ENCODE assay signal across 15 mouse cellular contexts in the genomic region with DNA sequence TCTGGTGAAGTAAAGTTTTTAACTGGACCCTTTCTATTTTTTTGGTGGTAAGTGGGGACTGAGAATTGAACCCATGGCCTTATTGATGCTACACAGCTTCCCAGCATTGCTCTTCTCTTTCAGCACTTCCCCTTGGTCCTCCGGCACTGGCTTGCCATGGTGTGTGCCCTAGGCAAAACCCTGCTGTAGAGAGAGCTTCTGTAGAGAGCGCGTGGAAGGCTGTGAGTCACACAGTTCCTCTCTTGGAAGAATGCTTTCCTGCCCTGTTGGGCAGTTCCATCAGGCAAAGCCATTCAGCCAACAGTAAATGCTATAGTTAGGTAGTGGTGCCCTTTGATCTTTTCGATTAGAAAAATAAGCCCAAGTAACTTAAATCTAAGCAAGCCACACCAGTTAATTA. TPM values are rescaled to one million over a fixed set of nuclear protein-coding genes. Genes with fewer than 3 reads are reported as not detected.
A peak's percentile ranks its signal among the peaks of the same experiment; 100 is the strongest.
DNase-seq lines count a peak whose midpoint lies in the region; ATAC-seq and TF ChIP-seq lines count a peak whose summit lies in the region.
"Had no signal": no experiment of that assay in that cellular context is flagged by ENCODE, and none has a peak within 500 bp of the region (broad histone marks: within the 10 kb centered on the region; RNA-seq: fewer than 3 reads in every experiment).

No protein-coding gene starts in this region.

- no peak overlapping the region for H3K4me3 ChIP-seq in myocyte
- no peak overlapping the region for H3K4me3 ChIP-seq in hindbrain, embryonic 13.5 days
- H3K4me3 ChIP-seq: hindbrain, embryonic 10.5 days; neural tube, embryonic 13.5 days had no signal

- no peaks in the 10 kb centered on the region for H3K27me3 ChIP-seq in Patski
- no peaks in the 10 kb centered on the region for H3K27me3 ChIP-seq in myocyte (ENCODE audit: control insufficient read depth, insufficient read depth, insufficient read length)
- no peaks in the 10 kb centered on the region for H3K27me3 ChIP-seq in hindbrain, embryonic 13.5 days
- H3K27me3 ChIP-seq: neural tube, embryonic 13.5 days had no signal

- WGBS in hindbrain, embryonic 13.5 days = 91% methylated on average over 4 of the region's 4 CpGs

- H3ac ChIP-seq in myocyte (ENCODE audit: control insufficient read depth, insufficient read length) = no peak overlapping the region

- in situ Hi-C loops in Patski (cut with MboI; ENCODE audit: low pct_unique_long_range_greater_than_20kb) = no loop called here

- POLR2A ChIA-PET in Patski (lab: Charles Lee) = interaction anchor here (0.6 kb wide), 1 partner anchor 56 kb away, joined by 3 read pairs; no protein-coding TSS in a partner anchor

- DNase-seq in adrenal gland, postnatal 36 days = peak; percentile 12 to 14
- DNase-seq in adrenal gland, postnatal 25 days = no peak
- DNase-seq in 3134 (ENCODE audit: extremely low read depth, insufficient read length, low spot score) (peak; percentile 26), Patski (ENCODE audit: low read depth, low spot score) (no peak)
- DNase-seq in urinary bladder, postnatal 36 days (ENCODE audit: low spot score in 2 of 2) = no peak
- DNase-seq: adrenal gland, postnatal 14 days; gastrocnemius, postnatal 14 days; kidney, adult 11 months; lung, adult 2 months had no signal

- H3K36me3 ChIP-seq in myocyte (ENCODE audit: control insufficient read depth, insufficient read depth) = no peaks in the 10 kb centered on the region
- H3K36me3 ChIP-seq in hindbrain, embryonic 13.5 days = no peaks in the 10 kb centered on the region
- H3K36me3 ChIP-seq: hindbrain, embryonic 10.5 days; neural tube, embryonic 13.5 days had no signal

- H3K4me1 ChIP-seq in hindbrain, embryonic 13.5 days (replicated peaks) = no peaks in the 10 kb centered on the region
- H3K4me1 ChIP-seq: neural tube, embryonic 13.5 days had no signal

- no peaks in the 10 kb centered on the region for H3K79me2 ChIP-seq in myocyte (ENCODE audit: control insufficient read depth, insufficient read depth)

- no peak for TF ChIP-seq CTCF in Patski (IDR thresholded peaks at IDR 0.05)

- no peak overlapping the region for H3K27ac ChIP-seq in hindbrain, embryonic 13.5 days
- H3K27ac ChIP-seq: hindbrain, embryonic 10.5 days; neural tube, embryonic 13.5 days had no signal

- 0 out of 2 replicates have a peak, but pooled peaks cover 6% of the 10 kb centered on the region for H3K9me3 ChIP-seq in hindbrain, embryonic 13.5 days
- H3K9me3 ChIP-seq: neural tube, embryonic 13.5 days had no signal

- CTCF ChIA-PET in Patski (lab: Charles Lee) = interaction anchor here (1.1 to 1.3 kb wide), 3 partner anchors 10 to 54 kb away, joined by 3 to 4 read pairs (median 3); no protein-coding TSS in a partner anchor

- H3K4me2 ChIP-seq in myocyte (ENCODE audit: low read depth) = peak overlapping the region; percentile 61
- H3K4me2 ChIP-seq in hindbrain, embryonic 13.5 days = no peak overlapping the region
- H3K4me2 ChIP-seq: liver, embryonic 11.5 days; midbrain, embryonic 11.5 days; neural tube, embryonic 13.5 days had no signal

- no peak overlapping the region for H3K9ac ChIP-seq in hindbrain, embryonic 13.5 days
- H3K9ac ChIP-seq: neural tube, embryonic 13.5 days had no signal

- ATAC-seq in Patski = peak; percentile 79
- no peak for ATAC-seq in hindbrain, embryonic 13.5 days (ENCODE audit: low FRiP score)

- TF ChIP-seq POLR2A in myocyte (IDR thresholded peaks at IDR 0.05; ENCODE audit: insufficient read length, low read depth) = no peak

TF ChIP-seq in myocyte, 11 proteins besides CTCF, POLR2A, EP300 and RAD21:
- TF ChIP-seq E2F4 (IDR thresholded peaks at IDR 0.05; ENCODE audit: insufficient read depth) (no peak), TCF12 (IDR thresholded peaks at IDR 0.05; ENCODE audit: insufficient read depth, poor library complexity, severe bottlenecking) (no peak), POLR2AphosphoS2 (IDR thresholded peaks at IDR 0.05; ENCODE audit: insufficient read length, low read depth) (no peak), MAX (IDR thresholded peaks at IDR 0.05; ENCODE audit: low read depth) (no peak)

RNA-seq across cellular contexts. Expression of a gene that starts 47.3 kb away (rescaled TPM):
- total RNA-seq in adrenal gland, postnatal 36 days (2021) = 1 to 10 TPM in 1 of 2 experiments, not detected in 1; 1.1 TPM
- total RNA-seq in adrenal gland, postnatal 25 days (2021) = 1.5 TPM in 1 of 2 replicates, not detected in the other
- polyA plus RNA-seq in Patski (2021) (5.9 TPM), myocyte (2012; fragmentation: generic; extraction: Trizol) (2.4 TPM)
- 0.81 and 1.4 TPM in 2 replicates for polyA plus RNA-seq in hindbrain, embryonic 13.5 days (2015; fragmentation: Nextera tagmentation; extraction: Ambion mirVana)

RNA-seq across cellular contexts. Expression of a gene that starts 47.7 kb away (rescaled TPM):
- total RNA-seq in adrenal gland, postnatal 36 days (2021) = 100 to 1,000 TPM; 114 to 154 TPM
- total RNA-seq in adrenal gland, postnatal 25 days (2021) = 112 and 118 TPM in 2 replicates
- polyA plus RNA-seq in Patski (2021) (115 TPM), myocyte (2012; fragmentation: generic; extraction: Trizol) (71.4 TPM)
- 26.0 and 28.5 TPM in 2 replicates for polyA plus RNA-seq in hindbrain, embryonic 13.5 days (2015; fragmentation: Nextera tagmentation; extraction: Ambion mirVana)

Comparison
In these comparisons a context has a peak if more than half of its experiments do, and no peak if none do; other contexts are left out.
1. DNase-seq: peak in adrenal gland, postnatal 36 days (2 of 2) and 3134 (single experiment); none in adrenal gland, postnatal 25 days (single experiment), Patski (single experiment) and urinary bladder, postnatal 36 days (0 of 2).